Mouse (Mus musculus) cerebellum, adult 2 months (tissue): ENCODE data around the gene Bckdhb.

Experiments used
- CTCF ChIP-seq: fragments of 200-500 bp; IDR thresholded peaks from 2 replicates; pipeline ENCODE4 v1.5.1; 2011; ENCODE audit warnings: low read depth, mild to moderate bottlenecking, control low read depth, low read length, moderate library complexity, borderline replicate concordance; ENCODE audit not compliant: insufficient read depth
- POLR2A ChIP-seq: fragments of 200-500 bp; IDR thresholded peaks from 2 replicates; pipeline ENCODE4 v1.6.1; 2011; ENCODE audit warnings: low read length, control low read depth, borderline replicate concordance; ENCODE audit not compliant: insufficient read depth

DNA sequence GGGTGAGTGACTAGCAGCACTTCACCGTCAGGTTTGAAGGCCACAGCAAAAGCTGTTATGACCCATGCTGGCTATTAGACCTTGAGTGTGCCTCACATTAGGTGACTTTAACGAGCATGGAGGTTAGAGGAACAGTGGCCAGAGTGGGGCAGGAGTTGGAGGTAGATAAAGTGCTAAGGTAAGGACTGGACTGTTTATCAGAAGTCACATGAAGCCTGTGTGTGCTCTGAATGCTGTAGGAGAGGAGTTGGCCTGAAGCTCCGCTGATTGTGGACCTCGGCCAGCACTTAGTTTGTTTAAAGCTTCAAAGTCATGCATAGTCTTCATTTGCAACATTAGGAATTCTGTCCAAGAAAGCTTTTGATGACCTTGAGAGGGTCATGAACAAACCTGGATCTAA lies 26.4 kb downstream of the Bckdhb start:
- no peak for TF ChIP-seq CTCF
- no peak for TF ChIP-seq POLR2A
